Mouse (Mus musculus) G1E (cell line): ENCODE measurements at regions not wholly inside any gene's neighbourhood (a gene's known extent, or its start where the extent isn't known, plus 50 kb on each side); places are given as distances from the start of the nearest gene placed in this dataset.

Source experiments
- CTCF ChIP-seq: IDR thresholded peaks from 2 replicates; pipeline ENCODE4 v1.5.1; 2012; ENCODE audit warnings: low read depth, low read length, inconsistent platforms, mixed read lengths
- GATA1 ChIP-seq: IDR thresholded peaks from 2 replicates; pipeline ENCODE4 v1.6.1; 2012; ENCODE audit warnings: borderline replicate concordance, low read length, inconsistent platforms, mixed read lengths
- POLR2AphosphoS5 ChIP-seq: IDR thresholded peaks from 2 replicates; pipeline ENCODE4 v1.6.1; 2012; ENCODE audit warnings: low read depth, low read length, inconsistent platforms; ENCODE audit not compliant: insufficient replicate concordance
- TAL1 ChIP-seq: conservative IDR thresholded peaks from 2 replicates; pipeline ENCODE4 v1.6.1; 2012; ENCODE audit warnings: low read depth, low read length, inconsistent platforms, mixed read lengths

DNA sequence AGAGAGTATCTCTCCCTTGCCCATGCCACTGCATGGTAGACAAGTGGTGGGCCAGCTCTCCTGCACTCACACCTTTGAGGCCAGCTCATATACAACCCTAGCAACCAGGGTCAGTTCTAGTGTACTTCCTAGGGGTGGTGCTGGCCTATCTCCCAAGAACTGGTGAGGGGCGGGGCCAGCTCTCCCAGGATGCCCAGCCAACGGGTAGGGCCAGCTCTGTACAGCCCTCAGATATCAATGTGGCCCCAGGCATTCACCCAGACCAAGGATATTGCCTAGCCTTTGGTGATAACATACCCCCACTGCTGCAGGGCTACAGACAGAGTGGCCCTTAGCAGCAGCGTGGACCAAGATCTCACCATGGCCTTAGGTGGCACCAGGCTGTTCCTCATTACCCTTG, 55.1 kb upstream of the Exoc4 start:
- TF ChIP-seq CTCF (no peak), GATA1 (no peak), POLR2AphosphoS5 (no peak), TAL1 (no peak)
